ENCODE assay signal across 27 mouse cellular contexts in the genomic region with DNA sequence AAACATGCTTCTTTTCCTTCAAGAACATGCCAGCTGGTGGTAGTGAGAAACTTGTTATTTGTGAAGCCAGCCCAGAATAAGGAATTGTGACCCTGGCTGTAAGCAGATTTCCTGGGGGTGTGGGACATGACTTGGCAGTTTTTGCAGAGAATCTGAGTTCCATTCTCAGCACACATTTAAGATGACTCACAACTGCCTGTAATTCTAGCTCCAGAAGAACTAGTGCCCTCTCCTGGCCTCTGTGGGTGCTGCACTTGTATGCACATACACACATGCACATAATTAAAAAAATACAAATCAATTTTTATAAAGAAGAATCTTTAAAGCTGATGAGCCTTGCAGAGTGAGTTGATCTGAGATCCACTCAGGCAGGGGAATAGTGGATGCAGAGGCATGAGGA. TPM values are rescaled to one million over a fixed set of nuclear protein-coding genes. Genes with fewer than 3 reads are reported as not detected.
DNase-seq lines count a peak whose midpoint lies in the region; ATAC-seq and TF ChIP-seq lines count a peak whose summit lies in the region.
"Had no signal": no experiment of that assay in that cellular context is flagged by ENCODE, and none has a peak within 500 bp of the region (broad histone marks: within the 10 kb centered on the region; RNA-seq: fewer than 3 reads in every experiment).

No protein-coding gene starts in this region.

- DNase-seq in hindbrain, postnatal 0 days (ENCODE audit: low spot score): no peak
- DNase-seq in hindbrain, embryonic 10.5 days (ENCODE audit: low spot score): no peak
- no peak for DNase-seq in midbrain, postnatal 0 days (ENCODE audit: low spot score)
- peak; percentile 49 for DNase-seq in R1 (ENCODE audit: low read depth, low spot score)
- peak; percentile 29 for DNase-seq in splenic B cell, adult 2 months (ENCODE audit: low read depth, low spot score)
- no peak for DNase-seq in limb, embryonic 10.5 days (ENCODE audit: low spot score)
- DNase-seq in cerebellum, postnatal 25 days: no peak
- DNase-seq: adrenal gland, adult 2 months; cerebellum, postnatal 10 days; embryo, embryonic 11 days; forebrain, postnatal 0 days; gastrocnemius, postnatal 10 days; heart, postnatal 4 days; kidney, adult 8-10 months; kidney, postnatal 25 days; lung, postnatal 10 days; right cerebral cortex, postnatal 4 days; thymus, postnatal 14 days had no signal

- no peak for ATAC-seq in hindbrain, postnatal 0 days
- no peak for ATAC-seq in midbrain, postnatal 0 days (ENCODE audit: low FRiP score)
- no peak for ATAC-seq in midbrain, embryonic 13.5 days
- ATAC-seq: forebrain, postnatal 0 days; hindbrain, embryonic 16.5 days; midbrain, embryonic 15.5 days had no signal

- 0 out of 2 replicates have a peak, but pooled peaks cover 3% of the 10 kb centered on the region for H3K9me3 ChIP-seq in hindbrain, postnatal 0 days (ENCODE audit: low read length)
- H3K9me3 ChIP-seq in hindbrain, embryonic 10.5 days: peaks cover 7% of the 10 kb centered on the region; the same call in 1 of the 2 replicates
- H3K9me3 ChIP-seq in midbrain, postnatal 0 days (ENCODE audit: low read length): no peaks in the 10 kb centered on the region
- peaks cover 6% of the 10 kb centered on the region; the same call in 1 of the 2 replicates for H3K9me3 ChIP-seq in midbrain, embryonic 13.5 days
- H3K9me3 ChIP-seq in limb, embryonic 10.5 days (replicated peaks): 0 out of 2 replicates have a peak, but pooled peaks cover 1% of the 10 kb centered on the region
- H3K9me3 ChIP-seq: heart, embryonic 15.5 days; midbrain, embryonic 15.5 days had no signal

- H3K4me2 ChIP-seq in hindbrain, postnatal 0 days (ENCODE audit: low read depth, low read length): no peak overlapping the region
- H3K4me2 ChIP-seq in midbrain, postnatal 0 days (ENCODE audit: low read depth, low read length, poor library complexity, severe bottlenecking): no peak overlapping the region
- H3K4me2 ChIP-seq in midbrain, embryonic 13.5 days (replicated peaks): no peak overlapping the region
- H3K4me2 ChIP-seq: heart, embryonic 15.5 days; limb, embryonic 12.5 days; midbrain, embryonic 15.5 days had no signal

- H3K27me3 ChIP-seq in hindbrain, postnatal 0 days (ENCODE audit: insufficient read depth, low read length): no peaks in the 10 kb centered on the region
- no peaks in the 10 kb centered on the region for H3K27me3 ChIP-seq in hindbrain, embryonic 10.5 days (ENCODE audit: insufficient read depth, poor library complexity, severe bottlenecking)
- no peaks in the 10 kb centered on the region for H3K27me3 ChIP-seq in midbrain, postnatal 0 days (ENCODE audit: insufficient read depth, low read length)
- no peaks in the 10 kb centered on the region for H3K27me3 ChIP-seq in midbrain, embryonic 13.5 days
- H3K27me3 ChIP-seq in splenic B cell, adult 2 months (ENCODE audit: control insufficient read depth, insufficient read depth, low read length, poor library complexity, severe bottlenecking): no peaks in the 10 kb centered on the region
- H3K27me3 ChIP-seq in limb, embryonic 10.5 days (ENCODE audit: low read depth, poor library complexity, severe bottlenecking): no peaks in the 10 kb centered on the region
- H3K27me3 ChIP-seq: heart, embryonic 15.5 days; limb, embryonic 12.5 days; megakaryocyte, embryonic 14.5 days; midbrain, embryonic 15.5 days had no signal

- peak; percentile 26 for TF ChIP-seq CTCF in hindbrain, postnatal 0 days (IDR thresholded peaks at IDR 0.05; ENCODE audit: low read depth)
- TF ChIP-seq CTCF in midbrain, postnatal 0 days (IDR thresholded peaks at IDR 0.05): peak; percentile 24; the same call in 1 of the 2 replicates

- H3K36me3 ChIP-seq in hindbrain, postnatal 0 days (ENCODE audit: insufficient read depth, low read length): peaks cover 35% of the 10 kb centered on the region
- peaks cover 68% of the 10 kb centered on the region for H3K36me3 ChIP-seq in hindbrain, embryonic 10.5 days
- peaks cover 32% of the 10 kb centered on the region for H3K36me3 ChIP-seq in midbrain, postnatal 0 days (ENCODE audit: insufficient read depth, low read length)
- H3K36me3 ChIP-seq in midbrain, embryonic 13.5 days: peaks cover 61% of the 10 kb centered on the region
- H3K36me3 ChIP-seq in splenic B cell, adult 2 months (ENCODE audit: control insufficient read depth, insufficient read depth, low read length, poor library complexity, severe bottlenecking): peaks cover 10% of the 10 kb centered on the region
- peaks cover 47% of the 10 kb centered on the region for H3K36me3 ChIP-seq in limb, embryonic 10.5 days

- H3K9ac ChIP-seq in hindbrain, postnatal 0 days (replicated peaks; ENCODE audit: low read length): no peak overlapping the region
- H3K9ac ChIP-seq in midbrain, postnatal 0 days (replicated peaks; ENCODE audit: low read length, poor library complexity, severe bottlenecking): no peak overlapping the region
- no peak overlapping the region for H3K9ac ChIP-seq in midbrain, embryonic 13.5 days (replicated peaks)
- H3K9ac ChIP-seq: forebrain, postnatal 0 days; heart, embryonic 15.5 days; limb, embryonic 12.5 days; midbrain, embryonic 15.5 days had no signal

- H3K4me1 ChIP-seq in hindbrain, postnatal 0 days (ENCODE audit: insufficient read depth, low read length): no peaks in the 10 kb centered on the region
- H3K4me1 ChIP-seq in hindbrain, embryonic 10.5 days (replicated peaks): 0 out of 2 replicates have a peak, but pooled peaks cover 2% of the 10 kb centered on the region
- H3K4me1 ChIP-seq in midbrain, postnatal 0 days (ENCODE audit: insufficient read depth, low read length): no peaks in the 10 kb centered on the region
- H3K4me1 ChIP-seq in midbrain, embryonic 13.5 days (replicated peaks): no peaks in the 10 kb centered on the region
- no peaks in the 10 kb centered on the region for H3K4me1 ChIP-seq in limb, embryonic 10.5 days
- H3K4me1 ChIP-seq: heart, embryonic 15.5 days; limb, embryonic 12.5 days; midbrain, embryonic 15.5 days had no signal

- H3K4me3 ChIP-seq in hindbrain, postnatal 0 days (ENCODE audit: low read length): no peak overlapping the region
- H3K4me3 ChIP-seq in hindbrain, embryonic 10.5 days: no peak overlapping the region
- no peak overlapping the region for H3K4me3 ChIP-seq in midbrain, postnatal 0 days (ENCODE audit: low read depth, low read length)
- H3K4me3 ChIP-seq in midbrain, embryonic 13.5 days (replicated peaks): no peak overlapping the region
- H3K4me3 ChIP-seq in limb, embryonic 10.5 days: no peak overlapping the region
- H3K4me3 ChIP-seq: heart, embryonic 15.5 days; limb, embryonic 12.5 days; megakaryocyte, embryonic 14.5 days; midbrain, embryonic 15.5 days had no signal

- no peak overlapping the region for H3K27ac ChIP-seq in hindbrain, postnatal 0 days
- no peak overlapping the region for H3K27ac ChIP-seq in hindbrain, embryonic 10.5 days
- H3K27ac ChIP-seq in midbrain, postnatal 0 days (ENCODE audit: low read depth, low read length): no peak overlapping the region
- no peak overlapping the region for H3K27ac ChIP-seq in midbrain, embryonic 13.5 days
- no peak overlapping the region for H3K27ac ChIP-seq in limb, embryonic 10.5 days
- H3K27ac ChIP-seq: heart, embryonic 15.5 days; limb, embryonic 12.5 days; midbrain, embryonic 15.5 days had no signal

RNA-seq across cellular contexts. Expression of a gene that starts 10.9 kb away (rescaled TPM):
- not detected in 2 replicates for total RNA-seq in hindbrain, postnatal 0 days (2014; rRNA removed)
- 0.54 TPM in 1 of 2 replicates, not detected in the other for polyA plus RNA-seq in hindbrain, postnatal 0 days (2015; fragmentation: Nextera tagmentation; extraction: Ambion mirVana)
- 0.36 TPM in 1 of 2 replicates, not detected in the other for polyA plus RNA-seq in hindbrain, embryonic 10.5 days (2016; fragmentation: Nextera tagmentation; extraction: Ambion mirVana)
- total RNA-seq in midbrain, postnatal 0 days (2014; rRNA removed): not detected in 2 replicates
- 0.35 TPM in 1 of 2 replicates, not detected in the other for polyA plus RNA-seq in midbrain, postnatal 0 days (2015; fragmentation: Nextera tagmentation; extraction: Ambion mirVana)
- 0.61 and 0.96 TPM in 2 replicates for polyA plus RNA-seq in midbrain, embryonic 13.5 days (2015; fragmentation: Nextera tagmentation; extraction: Ambion mirVana)
- 0.34 and 0.64 TPM in 2 replicates for polyA plus RNA-seq in limb, embryonic 10.5 days (2016; fragmentation: Nextera tagmentation; extraction: Ambion mirVana)
- total RNA-seq: gastrocnemius, postnatal 10 days; heart, adult 8-10 months; heart, postnatal 4 days; left cerebral cortex, adult 8-10 months had no signal
- polyA plus RNA-seq: embryonic facial prominence, embryonic 14.5 days; forebrain, postnatal 0 days; heart, embryonic 15.5 days; limb, embryonic 12.5 days had no signal

RNA-seq across cellular contexts. Expression of a gene that starts 11.0 kb away (rescaled TPM):
- 7.0 and 8.5 TPM in 2 replicates for total RNA-seq in hindbrain, postnatal 0 days (2014; rRNA removed)
- 1.5 and 1.6 TPM in 2 replicates for polyA plus RNA-seq in hindbrain, postnatal 0 days (2015; fragmentation: Nextera tagmentation; extraction: Ambion mirVana)
- 1.3 and 1.4 TPM in 2 replicates for polyA plus RNA-seq in hindbrain, embryonic 10.5 days (2016; fragmentation: Nextera tagmentation; extraction: Ambion mirVana)
- total RNA-seq in midbrain, postnatal 0 days (2014; rRNA removed): 7.7 and 10.4 TPM in 2 replicates
- polyA plus RNA-seq in midbrain, postnatal 0 days (2015; fragmentation: Nextera tagmentation; extraction: Ambion mirVana): 1.2 and 1.5 TPM in 2 replicates
- polyA plus RNA-seq in midbrain, embryonic 13.5 days (2015; fragmentation: Nextera tagmentation; extraction: Ambion mirVana): 2.0 and 2.1 TPM in 2 replicates
- polyA plus RNA-seq in limb, embryonic 10.5 days (2016; fragmentation: Nextera tagmentation; extraction: Ambion mirVana): 1.1 TPM in 2 replicates

RNA-seq across cellular contexts. Expression of a gene that starts 20.6 kb away (rescaled TPM):
- 24.8 and 31.1 TPM in 2 replicates for total RNA-seq in hindbrain, postnatal 0 days (2014; rRNA removed)
- 21.9 and 24.1 TPM in 2 replicates for polyA plus RNA-seq in hindbrain, postnatal 0 days (2015; fragmentation: Nextera tagmentation; extraction: Ambion mirVana)
- polyA plus RNA-seq in hindbrain, embryonic 10.5 days (2016; fragmentation: Nextera tagmentation; extraction: Ambion mirVana): 14.5 and 16.9 TPM in 2 replicates
- 16.1 and 21.6 TPM in 2 replicates for total RNA-seq in midbrain, postnatal 0 days (2014; rRNA removed)
- polyA plus RNA-seq in midbrain, postnatal 0 days (2015; fragmentation: Nextera tagmentation; extraction: Ambion mirVana): 17.8 and 21.1 TPM in 2 replicates
- 12.3 and 13.4 TPM in 2 replicates for polyA plus RNA-seq in midbrain, embryonic 13.5 days (2015; fragmentation: Nextera tagmentation; extraction: Ambion mirVana)
- polyA plus RNA-seq in limb, embryonic 10.5 days (2016; fragmentation: Nextera tagmentation; extraction: Ambion mirVana): 11.4 and 14.5 TPM in 2 replicates

RNA-seq across cellular contexts. Expression of a gene that starts 27.4 kb away (rescaled TPM):
- 113 and 151 TPM in 2 replicates for total RNA-seq in hindbrain, postnatal 0 days (2014; rRNA removed)
- polyA plus RNA-seq in hindbrain, postnatal 0 days (2015; fragmentation: Nextera tagmentation; extraction: Ambion mirVana): 35.9 and 36.5 TPM in 2 replicates
- 13.3 and 18.1 TPM in 2 replicates for polyA plus RNA-seq in hindbrain, embryonic 10.5 days (2016; fragmentation: Nextera tagmentation; extraction: Ambion mirVana)
- 152 and 156 TPM in 2 replicates for total RNA-seq in midbrain, postnatal 0 days (2014; rRNA removed)
- polyA plus RNA-seq in midbrain, postnatal 0 days (2015; fragmentation: Nextera tagmentation; extraction: Ambion mirVana): 28.1 and 31.7 TPM in 2 replicates
- 22.2 and 27.2 TPM in 2 replicates for polyA plus RNA-seq in midbrain, embryonic 13.5 days (2015; fragmentation: Nextera tagmentation; extraction: Ambion mirVana)
- polyA plus RNA-seq in limb, embryonic 10.5 days (2016; fragmentation: Nextera tagmentation; extraction: Ambion mirVana): 13.6 and 14.6 TPM in 2 replicates

RNA-seq across cellular contexts. Expression of a gene that starts 54.4 kb away (rescaled TPM):
- 6.3 and 6.7 TPM in 2 replicates for total RNA-seq in hindbrain, postnatal 0 days (2014; rRNA removed)
- polyA plus RNA-seq in hindbrain, postnatal 0 days (2015; fragmentation: Nextera tagmentation; extraction: Ambion mirVana): 8.4 and 8.7 TPM in 2 replicates
- 41.4 and 43.8 TPM in 2 replicates for polyA plus RNA-seq in hindbrain, embryonic 10.5 days (2016; fragmentation: Nextera tagmentation; extraction: Ambion mirVana)
- 2.0 and 2.3 TPM in 2 replicates for total RNA-seq in midbrain, postnatal 0 days (2014; rRNA removed)
- 2.1 and 2.3 TPM in 2 replicates for polyA plus RNA-seq in midbrain, postnatal 0 days (2015; fragmentation: Nextera tagmentation; extraction: Ambion mirVana)
- 13.6 and 15.2 TPM in 2 replicates for polyA plus RNA-seq in midbrain, embryonic 13.5 days (2015; fragmentation: Nextera tagmentation; extraction: Ambion mirVana)
- 25.4 and 27.3 TPM in 2 replicates for polyA plus RNA-seq in limb, embryonic 10.5 days (2016; fragmentation: Nextera tagmentation; extraction: Ambion mirVana)

Comparison
In these comparisons a context has a peak if more than half of its experiments do, and no peak if none do; other contexts are left out.
1. DNase-seq: peak in R1 (single experiment) and splenic B cell, adult 2 months (single experiment); none in hindbrain, postnatal 0 days (single experiment), hindbrain, embryonic 10.5 days (single experiment), midbrain, postnatal 0 days (single experiment), limb, embryonic 10.5 days (single experiment) and cerebellum, postnatal 25 days (0 of 2).